Mouse (Mus musculus): ENCODE measurements at regions not wholly inside any gene's neighbourhood (a gene's known extent, or its start where the extent isn't known, plus 50 kb on each side); places are given as distances from the start of the nearest gene placed in this dataset.

DNA sequence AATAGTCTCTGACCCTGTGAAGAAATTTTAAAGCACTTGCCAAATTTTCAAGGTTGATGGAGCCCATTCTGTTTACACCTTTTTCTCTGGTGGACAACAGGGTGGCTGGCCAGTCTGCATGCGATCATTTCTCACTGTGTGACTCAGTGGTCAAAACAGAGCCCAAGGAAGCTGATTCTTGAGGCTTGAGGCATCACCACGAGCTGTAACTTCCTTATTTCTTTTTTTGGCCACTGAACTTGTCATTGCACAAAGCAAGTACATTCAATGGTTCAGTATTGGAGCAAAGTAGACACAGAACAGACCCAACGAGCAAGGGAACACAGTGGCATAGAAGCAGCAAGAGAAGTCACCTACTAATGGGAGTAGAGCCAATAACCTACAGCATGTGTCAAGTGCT is 71.5 kb downstream of the Mid1ip1 start:
- TF ChIP-seq CTCF (conservative IDR thresholded peaks at IDR 0.05; ENCODE audit: insufficient read depth, insufficient read length, low read depth, low read length) (no peak), POLR2A (IDR thresholded peaks at IDR 0.05; ENCODE audit: low read depth, low read length) (no peak)
